Mouse (Mus musculus) duodenum, adult 2 months (tissue): ENCODE data around the gene Atp2b1. TPM values are rescaled to one million over a fixed set of nuclear protein-coding genes. Genes with fewer than 3 reads are reported as not detected.

Experiments
- polyA plus RNA-seq: library from polyadenylated mRNA; depleted of rRNA; stranded (reverse); fragments of >200 nt; gene quantifications from 2 replicates; pipeline ENCODE4 v1.2.3, GENCODE M21; 2012; ENCODE audit warnings: low replicate concordance; rRNA removed

The Atp2b1 gene
- polyA plus RNA-seq = 3.4 and 16.0 TPM in 2 replicates

DNA sequence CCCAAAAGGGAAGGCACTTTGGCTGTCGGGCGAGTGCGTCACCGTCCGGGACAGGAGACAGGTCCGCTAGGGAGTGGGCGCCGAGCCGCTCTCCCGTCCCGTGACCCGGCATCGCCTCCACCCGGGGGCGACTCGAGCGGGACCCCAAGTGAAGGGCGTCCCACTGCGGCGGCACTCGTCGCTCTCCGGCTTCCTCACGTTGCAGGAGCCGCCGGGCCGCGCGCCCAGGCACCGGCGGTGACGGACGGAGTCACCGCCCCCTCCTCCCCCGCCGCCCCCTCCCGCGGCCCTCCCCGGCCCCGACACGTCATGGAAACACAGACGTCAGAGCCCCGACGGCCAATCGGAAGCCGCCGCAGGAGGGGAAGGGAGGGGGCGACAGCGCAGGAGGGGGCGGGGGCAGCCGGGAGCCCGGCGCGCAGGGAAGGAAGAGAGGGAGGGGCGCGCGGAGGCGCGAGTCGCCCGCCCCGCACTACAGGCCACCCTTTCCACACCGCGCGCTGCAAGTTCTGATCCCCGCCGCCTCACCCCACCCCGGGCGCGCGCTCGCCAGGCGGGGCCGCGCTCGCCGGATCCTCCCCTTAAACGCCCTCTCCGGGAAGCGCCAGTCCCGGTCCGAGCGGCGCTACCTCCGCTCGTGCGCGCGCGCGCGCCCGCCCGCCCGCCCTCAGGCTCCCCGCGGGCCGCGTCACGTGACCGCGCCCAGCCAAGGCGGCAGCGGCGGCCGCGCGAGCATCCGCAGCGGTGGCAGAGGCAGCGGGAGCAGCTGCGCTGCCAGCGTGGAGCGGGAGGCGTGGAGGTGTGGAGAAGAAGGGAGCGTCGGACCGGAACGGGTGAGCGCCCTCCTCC, at the start of gene Atp2b1:
Atp2b1 (plus strand) TSS at position 446 of the 849 bp plus-strand sequence.

Other genes starting within 250 kb of the Atp2b1 start
- gene Poc1b, start 192.6 kb downstream of the Atp2b1 start, polyA plus RNA-seq = 3.2 and 10.0 TPM in 2 replicates
- 2.0 and 5.3 TPM in 2 replicates for gene Galnt4, start 193.8 kb downstream of the Atp2b1 start, polyA plus RNA-seq
- gene Phxr2, start 211.9 kb downstream of the Atp2b1 start, polyA plus RNA-seq = not detected in 2 replicates